Mouse (Mus musculus) thymus, adult 18-20 months (tissue): ENCODE results near the gene Hdgfl2.

Experiments
- DNase-seq, 2 experiments: peaks; one replicate each; pipeline ENCODE4 v3.0.0; 2022; ENCODE audit warnings: mixed read lengths in 2 of 2

Hdgfl2 gene

GRCm38 (mm10) chr17:56078880-56079795 lies at the start of gene Hdgfl2:
Gene Hdgfl2 (plus strand): TSS chr17:56079634.
- DNase-seq: peak; percentile 100

DNA sequence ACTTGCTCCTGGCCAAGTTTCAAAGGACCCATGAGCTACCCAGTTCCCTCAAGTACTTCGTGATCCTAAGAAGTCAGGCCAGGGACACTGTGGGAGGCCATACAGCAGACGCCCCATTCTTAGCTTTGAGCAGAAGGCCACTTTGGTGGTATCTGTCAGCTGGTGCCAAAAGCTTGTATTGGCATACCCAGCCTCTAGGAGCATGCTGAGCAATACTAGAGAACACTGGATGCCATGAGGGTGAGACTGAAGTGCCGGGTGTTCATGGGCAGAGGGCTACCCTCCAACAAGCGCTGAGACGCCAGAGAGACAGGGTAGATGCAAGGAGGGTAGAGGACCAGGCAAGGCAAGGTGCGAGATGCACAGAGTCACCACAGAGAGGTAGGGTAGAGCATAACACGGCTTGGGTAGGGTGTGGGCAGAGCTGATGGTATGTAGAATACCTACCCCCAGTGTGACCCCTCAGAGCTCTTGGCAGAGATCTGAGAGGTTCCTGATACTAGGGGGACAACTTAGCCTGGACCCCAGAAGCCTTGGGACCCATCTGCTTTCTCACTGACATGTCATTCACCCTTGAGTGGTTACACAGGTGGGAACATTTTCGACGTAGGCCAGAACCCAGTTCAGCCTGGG lies 49.1 kb upstream of the Hdgfl2 start:
- DNase-seq: no peak

- DNase-seq: no peak
Observed at GRCm38 (mm10) chr17:56030919-56031318, 48.5 kb upstream of the Hdgfl2 start.

- no peak for DNase-seq
Observed at GRCm38 (mm10) chr17:56031431-56031830, 48.0 kb upstream of the Hdgfl2 start.

- DNase-seq: no peak
Observed at GRCm38 (mm10) chr17:56032127-56032733, 47.2 kb upstream of the Hdgfl2 start.

- no peak for DNase-seq
Observed at GRCm38 (mm10) chr17:56032831-56033230, 46.6 kb upstream of the Hdgfl2 start.

- DNase-seq: no peak
Observed at GRCm38 (mm10) chr17:56034040-56034725, 45.3 kb upstream of the Hdgfl2 start.

- no peak for DNase-seq
Observed at GRCm38 (mm10) chr17:56034726-56035100, 44.7 kb upstream of the Hdgfl2 start.

- no peak for DNase-seq
Observed at GRCm38 (mm10) chr17:56035216-56035615, 44.2 kb upstream of the Hdgfl2 start.

- peak; percentile 98 to 99 for DNase-seq
Observed at GRCm38 (mm10) chr17:56036176-56036900, 43.1 kb upstream of the Hdgfl2 start, which contains the start of gene Sh3gl1. Gene Sh3gl1 (minus strand): TSS chr17:56036635.

- DNase-seq: no peak
Observed at GRCm38 (mm10) chr17:56036901-56037287, 42.5 kb upstream of the Hdgfl2 start.

GRCm38 (mm10) chr17:56038583-56039261 lies 40.7 kb upstream of the Hdgfl2 start:
- DNase-seq: no peak

GRCm38 (mm10) chr17:56039345-56039744 lies 40.1 kb upstream of the Hdgfl2 start:
- no peak for DNase-seq

DNA sequence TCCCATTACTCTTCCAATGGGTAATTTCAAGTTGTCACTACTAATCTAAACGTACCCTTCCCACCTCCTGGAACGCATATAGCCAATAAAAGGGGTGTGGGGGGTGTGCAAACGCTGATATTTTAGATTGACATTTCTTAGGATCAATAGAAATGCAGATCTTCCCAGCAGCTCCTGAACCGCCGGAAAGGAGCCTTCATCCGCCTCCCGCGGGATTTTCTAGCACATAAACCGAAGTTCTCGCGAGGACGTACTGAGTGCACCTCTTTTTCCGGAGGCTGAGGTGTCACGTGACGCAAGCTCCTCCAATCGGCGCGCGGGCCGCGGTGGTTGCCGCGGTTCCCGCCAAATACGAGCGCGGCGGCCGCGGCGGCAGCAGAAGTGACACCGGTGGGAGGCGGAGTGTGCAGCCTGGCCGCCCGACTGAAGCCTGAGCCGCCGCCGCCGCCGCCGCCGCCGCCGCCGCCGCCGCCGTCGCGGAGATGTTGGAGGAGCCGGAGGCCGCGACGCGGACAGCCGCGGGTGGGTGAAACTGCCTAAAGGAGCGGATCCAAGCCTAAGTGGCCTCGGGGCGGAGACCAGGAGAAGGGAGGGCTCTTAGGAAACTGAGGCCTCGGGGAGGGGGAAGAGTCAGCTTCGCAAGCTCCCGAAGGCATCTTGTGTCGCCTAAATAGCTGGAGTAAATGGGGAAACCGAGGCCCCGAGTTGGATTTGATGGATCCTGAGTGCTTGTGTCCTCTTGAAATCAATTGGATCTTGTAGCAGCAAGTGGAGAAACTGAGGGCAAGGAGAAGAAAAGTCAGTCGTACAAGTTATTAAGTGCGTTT lies 39.2 kb upstream of the Hdgfl2 start, which contains the start of gene Chaf1a:
Gene Chaf1a (plus strand): TSS at position 410 of the 827 bp plus-strand sequence.
- DNase-seq: peak; percentile 92 to 93

DNA sequence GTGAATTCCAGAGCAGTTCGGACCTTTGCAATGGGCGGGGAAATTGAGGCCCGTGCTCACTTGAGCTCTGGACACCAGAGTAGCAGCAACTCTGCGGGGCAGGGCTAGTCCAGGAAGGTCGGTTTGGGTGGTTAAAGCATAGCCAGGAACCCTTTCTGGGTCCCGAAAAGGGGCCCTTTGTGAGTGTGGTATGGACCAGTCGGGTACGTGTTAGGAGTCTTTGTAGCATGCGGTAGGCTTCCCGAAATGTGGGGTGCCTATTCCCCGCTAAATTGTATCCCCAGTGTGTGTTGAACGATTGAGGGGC lies 38.6 kb upstream of the Hdgfl2 start:
- no peak for DNase-seq

- DNase-seq: no peak
Observed at GRCm38 (mm10) chr17:56051369-56051768, 28.1 kb upstream of the Hdgfl2 start.

DNA sequence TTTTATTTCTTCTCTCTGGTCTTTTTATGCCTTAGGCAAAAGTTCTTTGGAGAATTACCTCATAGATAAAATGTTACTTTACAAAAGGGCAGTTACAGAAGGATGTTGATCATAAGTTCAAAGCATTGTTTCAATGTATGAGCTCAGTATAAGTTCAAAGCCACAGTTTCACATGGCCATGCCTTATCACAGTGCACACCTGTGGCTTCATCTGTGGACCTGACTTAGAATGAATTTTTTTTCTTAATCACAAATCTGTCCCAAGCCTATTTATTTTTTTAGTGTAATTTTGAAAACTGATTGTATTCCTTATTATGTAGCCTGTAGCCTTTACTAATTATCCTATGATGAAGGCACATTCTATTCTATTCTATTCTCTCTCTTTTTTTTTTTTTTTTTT lies 24.5 kb upstream of the Hdgfl2 start:
- DNase-seq: no peak

DNA sequence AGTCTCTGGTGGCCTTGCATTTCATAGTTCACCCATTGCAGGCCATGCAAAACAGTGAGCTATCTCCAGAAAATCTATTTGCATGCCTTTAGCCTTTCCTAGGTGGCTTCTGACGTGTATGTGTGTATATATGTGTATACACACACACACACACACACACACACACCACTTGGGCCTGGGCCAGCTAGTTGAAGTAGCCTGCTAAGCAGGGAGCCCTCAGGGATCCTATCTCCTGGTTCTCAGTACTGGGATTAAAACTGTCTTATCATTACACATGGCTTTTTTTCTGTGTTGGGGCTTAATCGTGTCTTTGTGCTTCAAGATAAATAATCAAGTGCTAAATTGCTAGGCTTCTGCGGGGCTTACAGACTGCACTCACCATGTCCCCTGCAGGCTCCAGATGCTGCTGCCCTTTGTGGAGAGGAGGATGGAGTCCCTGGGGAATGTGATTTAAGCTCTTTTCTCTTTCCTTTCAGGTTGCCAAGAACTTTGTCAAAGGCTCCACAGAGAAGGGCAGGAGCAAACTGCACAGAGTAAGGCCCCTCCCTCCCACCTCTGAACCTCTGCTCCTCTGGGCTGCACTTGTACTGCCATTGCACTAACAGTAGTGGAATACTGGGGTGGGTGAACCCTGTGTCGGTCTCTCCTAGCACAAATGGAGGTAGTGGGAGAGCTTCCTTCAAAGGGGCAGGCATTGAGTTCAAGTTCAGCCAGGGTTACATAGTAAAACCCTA lies 23.3 kb upstream of the Hdgfl2 start:
- no peak for DNase-seq

- DNase-seq: no peak
Observed at GRCm38 (mm10) chr17:56057381-56058120, 21.9 kb upstream of the Hdgfl2 start.
